Mouse (Mus musculus): ENCODE data around the gene Rgs17. TPM values are rescaled to one million over a fixed set of nuclear protein-coding genes. Genes with fewer than 3 reads are reported as not detected.

The Rgs17 gene
- polyA plus RNA-seq, 1 experiment from 2014 or later: 0.92 TPM

DNA sequence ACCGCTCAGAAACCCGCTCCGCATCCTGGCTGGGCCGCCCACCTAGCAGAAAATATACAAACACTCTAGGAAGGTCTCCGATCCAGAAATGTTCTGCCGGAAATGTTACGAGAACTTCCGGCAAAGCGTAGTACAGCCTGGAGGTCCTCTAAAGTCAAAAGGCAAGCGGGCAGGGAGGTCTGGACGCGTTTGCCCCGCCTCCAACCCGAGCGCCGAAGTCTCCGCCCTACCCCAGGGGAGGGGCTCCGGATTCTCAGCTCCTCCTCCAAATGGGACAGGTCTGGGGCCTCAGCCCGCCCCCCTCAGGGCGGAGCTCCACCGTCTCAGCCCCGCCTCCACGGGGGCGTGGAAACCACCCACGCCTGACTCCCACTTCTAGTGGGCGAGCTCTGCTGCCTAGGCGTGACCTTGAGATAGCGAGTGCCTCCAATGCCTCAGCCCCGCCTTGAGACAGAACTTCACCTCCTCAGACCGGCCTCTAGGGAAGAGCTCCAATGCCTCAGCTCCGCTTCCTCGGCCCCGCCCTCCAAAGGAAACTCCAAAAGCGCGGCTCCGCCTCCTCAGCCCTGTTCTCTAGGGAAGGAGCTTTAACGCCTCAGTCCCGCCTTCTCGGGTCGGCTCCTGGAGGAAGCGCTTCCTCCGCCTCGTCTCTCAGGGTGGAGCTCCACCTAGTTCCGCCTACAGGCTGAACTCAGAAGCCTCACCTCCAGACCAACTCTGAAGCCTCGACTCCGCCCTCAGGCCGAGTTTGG is 98.3 kb downstream of the Rgs17 start, which contains the start of gene Mtrf1l:
Gene Mtrf1l (minus strand): TSS at position 171 of the 752 bp plus-strand sequence.
- Histone ChIP-seq H3K9ac (replicated peaks) (peak within 1 kb of the TSS; percentile 91), H3K4me1 (replicated peaks) (peaks cover 13% of the 10 kb centered on the region), H3K27me3 (no peaks in the 10 kb centered on the region), H3K27ac (peak within 1 kb of the TSS; percentile 92), H3K4me2 (peak within 1 kb of the TSS; percentile 71), H3K4me3 (replicated peaks) (peak within 1 kb of the TSS; percentile 73), H3K36me3 (peaks cover 16% of the 10 kb centered on the region), H3K9me3 (no peaks in the 10 kb centered on the region)
- peak; percentile 95 for ATAC-seq (ENCODE audit: insufficient number of reproducible peaks, insufficient read depth, low FRiP score, low TSS enrichment, low read depth)
- under 1% methylated on average over 47 of the region's 47 CpGs for WGBS

DNA sequence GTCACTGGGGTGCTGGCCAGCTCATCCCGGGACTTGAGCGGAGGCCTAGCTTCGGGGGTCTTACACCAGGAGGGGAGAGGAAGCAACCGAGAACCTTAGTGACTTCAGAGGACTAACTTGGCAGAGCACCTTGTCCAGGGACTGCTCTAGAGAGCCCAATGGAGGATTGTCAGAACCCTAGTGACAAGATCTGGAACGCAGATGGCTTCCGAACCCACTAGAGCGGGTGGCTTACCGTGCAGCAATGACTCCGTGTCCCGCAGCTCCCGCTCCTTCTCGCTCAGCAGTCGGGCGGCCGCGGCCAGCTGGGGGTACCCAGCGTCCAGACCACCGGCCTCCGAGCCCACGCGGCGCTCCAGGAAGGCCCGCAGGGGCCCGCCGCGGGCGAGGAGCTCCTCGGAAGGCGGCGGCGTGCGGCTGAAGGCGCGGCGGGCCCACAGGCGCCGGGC is 98.9 kb downstream of the Rgs17 start:
- H3K4me1 ChIP-seq (replicated peaks): peaks cover 13% of the 10 kb centered on the region
- peak overlapping the region; percentile 73 for H3K4me3 ChIP-seq (replicated peaks)
- peak overlapping the region; percentile 91 for H3K9ac ChIP-seq (replicated peaks)
- under 1% methylated on average over 37 of the region's 37 CpGs for WGBS
- H3K36me3 ChIP-seq: peaks cover 22% of the 10 kb centered on the region
- peak overlapping the region; percentile 71 for H3K4me2 ChIP-seq
- no peaks in the 10 kb centered on the region for H3K9me3 ChIP-seq
- ATAC-seq (ENCODE audit: insufficient number of reproducible peaks, insufficient read depth, low FRiP score, low TSS enrichment, low read depth): peak; percentile 8
- H3K27me3 ChIP-seq: no peaks in the 10 kb centered on the region
- peak overlapping the region; percentile 92 for H3K27ac ChIP-seq

DNA sequence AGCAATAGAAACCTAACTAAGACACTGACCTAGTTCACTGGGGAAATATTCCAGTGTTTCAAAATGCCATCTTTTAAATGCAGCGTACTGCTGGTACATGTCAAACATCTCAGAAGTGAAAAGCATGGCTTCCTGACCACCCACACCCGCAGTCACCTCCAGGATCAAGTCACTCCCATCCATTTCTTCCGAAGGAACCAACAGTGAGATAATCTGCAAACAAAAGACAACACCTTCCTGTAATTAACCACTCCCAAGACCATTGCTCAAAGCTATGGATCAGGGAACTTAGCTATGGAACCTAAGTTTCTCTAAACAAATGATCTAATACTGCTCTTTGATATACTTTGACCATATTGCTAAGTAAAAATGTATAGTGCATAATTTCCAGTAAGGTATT is 103.4 kb downstream of the Rgs17 start:
- no peaks in the 10 kb centered on the region for H3K27me3 ChIP-seq
- no peak overlapping the region for H3K27ac ChIP-seq
- no peak overlapping the region for H3K9ac ChIP-seq (replicated peaks)
- no peaks in the 10 kb centered on the region for H3K9me3 ChIP-seq
- WGBS: 93% methylated on average over 3 of the region's 3 CpGs
- H3K36me3 ChIP-seq: peaks cover 67% of the 10 kb centered on the region
- H3K4me3 ChIP-seq (replicated peaks): no peak overlapping the region
- peaks cover 13% of the 10 kb centered on the region for H3K4me1 ChIP-seq (replicated peaks)
- no peak for ATAC-seq (ENCODE audit: insufficient number of reproducible peaks, insufficient read depth, low FRiP score, low TSS enrichment, low read depth)
- H3K4me2 ChIP-seq: no peak overlapping the region

DNA sequence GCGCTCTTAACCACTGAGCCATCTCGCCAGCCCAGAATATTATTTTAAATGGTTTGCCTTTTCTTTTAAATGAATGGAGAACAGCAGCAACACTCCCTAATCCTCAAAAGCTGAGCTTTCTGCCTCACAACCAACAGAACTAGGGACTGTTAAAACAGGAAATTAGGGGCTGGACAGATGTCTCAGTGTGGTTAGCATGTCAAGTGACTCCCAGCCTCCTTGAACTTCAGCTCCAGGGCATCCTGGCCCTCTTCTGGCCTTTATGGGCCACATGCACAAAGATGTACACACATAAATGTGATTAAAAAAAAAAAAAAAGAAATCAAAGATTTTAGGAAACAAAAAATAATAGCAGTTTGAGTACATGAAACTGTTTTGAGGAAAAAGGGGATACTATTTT is 106.2 kb downstream of the Rgs17 start:
- Histone ChIP-seq H3K27ac (no peak overlapping the region), H3K36me3 (peaks cover 85% of the 10 kb centered on the region)
- 99% methylated on average over 2 of the region's 2 CpGs for WGBS

DNA sequence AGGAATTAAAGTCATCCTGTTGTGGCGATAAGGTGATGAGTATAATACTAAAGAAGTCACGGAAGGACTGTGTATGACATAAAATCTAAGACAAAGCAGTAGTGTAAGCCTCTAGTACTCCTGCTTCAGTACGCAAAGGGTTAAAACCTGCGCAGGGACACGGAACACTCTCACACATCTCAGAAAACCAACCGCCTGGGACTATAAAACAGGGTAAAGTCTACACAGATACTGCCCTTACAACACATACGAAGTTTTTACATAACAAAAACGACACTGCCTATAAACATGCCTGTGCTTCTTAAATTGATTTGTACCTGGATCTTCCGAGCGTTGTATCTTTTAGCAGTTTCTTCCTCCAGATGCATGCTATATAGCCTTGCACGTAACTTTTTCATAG is 108.5 kb downstream of the Rgs17 start:
- Histone ChIP-seq H3K27me3 (no peaks in the 10 kb centered on the region), H3K4me1 (replicated peaks) (no peaks in the 10 kb centered on the region), H3K36me3 (peaks cover 74% of the 10 kb centered on the region), H3K9ac (replicated peaks) (no peak overlapping the region), H3K4me3 (replicated peaks) (no peak overlapping the region), H3K27ac (no peak overlapping the region), H3K4me2 (no peak overlapping the region), H3K9me3 (no peaks in the 10 kb centered on the region)
- WGBS: 89% methylated on average over 11 of the region's 11 CpGs
- ATAC-seq (ENCODE audit: insufficient number of reproducible peaks, insufficient read depth, low FRiP score, low TSS enrichment, low read depth): no peak

More for the DNA sequence above, 106.2 kb downstream of the Rgs17 start:
- H3K4me3 ChIP-seq (replicated peaks): no peak overlapping the region
- no peaks in the 10 kb centered on the region for H3K27me3 ChIP-seq
- H3K9ac ChIP-seq (replicated peaks): no peak overlapping the region
- no peak overlapping the region for H3K4me2 ChIP-seq
- no peaks in the 10 kb centered on the region for H3K4me1 ChIP-seq (replicated peaks)
- no peaks in the 10 kb centered on the region for H3K9me3 ChIP-seq
- ATAC-seq (ENCODE audit: insufficient number of reproducible peaks, insufficient read depth, low FRiP score, low TSS enrichment, low read depth): no peak

DNA sequence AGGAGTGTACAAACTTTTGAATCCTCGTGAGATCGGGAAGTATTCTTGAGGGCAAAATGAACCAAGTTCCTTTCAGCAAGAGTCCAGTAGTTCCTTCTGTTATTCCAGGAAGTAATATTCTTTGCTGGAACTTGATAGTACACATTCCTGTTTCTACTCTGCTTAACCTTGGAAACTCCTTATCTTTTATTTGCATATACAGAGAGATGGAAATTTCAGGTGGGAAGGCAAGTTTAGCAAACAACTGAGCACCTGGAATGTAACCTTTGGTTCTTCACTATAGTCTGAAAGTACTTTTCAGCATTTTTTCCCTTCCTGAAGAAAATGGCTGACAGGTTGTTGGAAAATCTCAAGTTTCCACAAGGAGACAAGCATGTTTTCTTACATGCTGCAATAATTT is 114.5 kb downstream of the Rgs17 start:
- 87% methylated on average over 2 of the region's 2 CpGs for WGBS
- ATAC-seq (ENCODE audit: insufficient number of reproducible peaks, insufficient read depth, low FRiP score, low TSS enrichment, low read depth): no peak
- Histone ChIP-seq H3K9me3 (no peaks in the 10 kb centered on the region), H3K27me3 (no peaks in the 10 kb centered on the region), H3K9ac (replicated peaks) (no peak overlapping the region), H3K4me3 (replicated peaks) (no peak overlapping the region), H3K4me1 (replicated peaks) (peaks cover 12% of the 10 kb centered on the region), H3K4me2 (no peak overlapping the region), H3K36me3 (peaks cover 17% of the 10 kb centered on the region), H3K27ac (no peak overlapping the region)

DNA sequence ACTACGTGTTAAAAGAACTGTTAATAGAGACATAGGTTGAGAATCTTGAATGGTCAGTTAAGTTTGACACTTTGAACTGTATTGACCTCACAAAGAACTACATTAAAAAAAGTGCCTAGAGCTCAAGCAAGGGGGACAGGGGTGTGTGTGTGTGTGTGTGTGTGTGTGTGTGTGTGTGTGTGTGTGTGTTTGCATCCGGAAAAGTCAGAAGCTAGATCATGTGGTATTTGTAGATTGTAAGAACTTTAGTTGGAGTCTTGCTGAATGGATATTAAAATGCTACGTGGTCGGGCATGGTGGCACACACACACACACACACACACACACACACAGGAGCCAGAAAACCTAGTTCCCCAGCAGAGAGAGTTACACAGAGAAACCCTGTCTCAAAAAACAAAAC is 115.2 kb downstream of the Rgs17 start:
- Histone ChIP-seq H3K9ac (replicated peaks) (no peak overlapping the region), H3K4me2 (no peak overlapping the region), H3K4me1 (replicated peaks) (peaks cover 17% of the 10 kb centered on the region), H3K9me3 (no peaks in the 10 kb centered on the region), H3K27me3 (no peaks in the 10 kb centered on the region), H3K36me3 (peaks cover 17% of the 10 kb centered on the region), H3K27ac (no peak overlapping the region), H3K4me3 (replicated peaks) (no peak overlapping the region)
- WGBS: 67% methylated on average over 4 of the region's 4 CpGs
- no peak for ATAC-seq (ENCODE audit: insufficient number of reproducible peaks, insufficient read depth, low FRiP score, low TSS enrichment, low read depth)

DNA sequence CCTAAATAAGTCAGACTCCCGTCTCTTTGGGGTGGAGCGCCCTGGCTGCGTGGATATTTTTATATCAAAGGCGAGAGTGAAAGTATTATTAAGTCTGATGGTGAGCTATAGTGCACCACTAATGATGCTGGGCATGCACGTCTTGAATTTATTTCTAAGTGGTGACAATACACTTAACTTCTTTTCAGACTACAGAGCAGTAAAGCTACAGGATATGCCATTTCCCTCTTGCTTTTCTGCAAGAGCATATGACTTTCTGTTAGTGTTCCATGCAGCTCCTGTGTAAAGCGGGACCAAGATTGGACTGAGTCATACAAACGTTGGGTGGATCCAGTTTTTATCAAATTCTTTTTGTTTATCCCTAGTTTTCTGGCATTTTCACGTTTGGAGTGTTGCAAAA is 115.8 kb downstream of the Rgs17 start:
- Histone ChIP-seq H3K27me3 (no peaks in the 10 kb centered on the region), H3K9ac (replicated peaks) (peak overlapping the region; percentile 66), H3K36me3 (peaks cover 17% of the 10 kb centered on the region), H3K9me3 (no peaks in the 10 kb centered on the region), H3K4me3 (replicated peaks) (peak overlapping the region; percentile 80), H3K4me1 (replicated peaks) (peaks cover 21% of the 10 kb centered on the region), H3K27ac (peak overlapping the region; percentile 93), H3K4me2 (peak overlapping the region; percentile 54)
- 19% methylated on average over 8 of the region's 8 CpGs for WGBS
- no peak for ATAC-seq (ENCODE audit: insufficient number of reproducible peaks, insufficient read depth, low FRiP score, low TSS enrichment, low read depth)

DNA sequence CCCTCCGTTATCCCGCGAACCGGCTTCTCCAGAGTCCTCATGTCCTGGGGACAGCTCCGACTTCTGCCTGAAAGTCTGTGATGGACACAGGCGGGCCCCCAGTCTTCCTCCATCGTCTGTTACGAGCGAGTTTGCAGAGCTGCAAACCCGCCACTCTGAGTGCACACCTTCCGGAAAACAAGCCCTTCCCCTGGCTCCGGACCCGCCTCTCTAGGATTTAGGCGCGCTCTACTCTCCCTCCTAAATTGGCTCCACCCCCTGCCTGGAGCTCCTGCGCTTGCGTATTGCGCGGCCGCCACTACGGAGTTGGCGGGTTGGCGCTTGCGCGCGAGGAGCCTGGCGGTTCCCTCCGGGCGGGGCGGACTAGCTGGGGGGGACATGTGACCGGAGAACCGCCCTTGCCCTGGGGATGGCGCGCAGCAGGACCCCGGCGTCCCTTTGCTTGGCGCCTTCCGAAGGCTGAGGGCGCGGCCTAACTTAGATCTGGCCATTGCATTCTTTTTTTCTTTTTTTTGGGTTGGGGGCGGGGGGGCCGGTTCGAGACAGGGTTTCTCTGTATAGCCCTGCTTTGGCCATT is 116.4 kb downstream of the Rgs17 start:
- Histone ChIP-seq H3K27me3 (no peaks in the 10 kb centered on the region), H3K27ac (peak overlapping the region; percentile 93), H3K9ac (replicated peaks) (peak overlapping the region; percentile 66), H3K9me3 (no peaks in the 10 kb centered on the region), H3K4me3 (replicated peaks) (peak overlapping the region; percentile 80), H3K4me1 (replicated peaks) (peaks cover 21% of the 10 kb centered on the region), H3K4me2 (peak overlapping the region; percentile 54), H3K36me3 (peaks cover 22% of the 10 kb centered on the region)
- peak; percentile 94 for ATAC-seq (ENCODE audit: insufficient number of reproducible peaks, insufficient read depth, low FRiP score, low TSS enrichment, low read depth)
- under 1% methylated on average over 43 of the region's 43 CpGs for WGBS

DNA sequence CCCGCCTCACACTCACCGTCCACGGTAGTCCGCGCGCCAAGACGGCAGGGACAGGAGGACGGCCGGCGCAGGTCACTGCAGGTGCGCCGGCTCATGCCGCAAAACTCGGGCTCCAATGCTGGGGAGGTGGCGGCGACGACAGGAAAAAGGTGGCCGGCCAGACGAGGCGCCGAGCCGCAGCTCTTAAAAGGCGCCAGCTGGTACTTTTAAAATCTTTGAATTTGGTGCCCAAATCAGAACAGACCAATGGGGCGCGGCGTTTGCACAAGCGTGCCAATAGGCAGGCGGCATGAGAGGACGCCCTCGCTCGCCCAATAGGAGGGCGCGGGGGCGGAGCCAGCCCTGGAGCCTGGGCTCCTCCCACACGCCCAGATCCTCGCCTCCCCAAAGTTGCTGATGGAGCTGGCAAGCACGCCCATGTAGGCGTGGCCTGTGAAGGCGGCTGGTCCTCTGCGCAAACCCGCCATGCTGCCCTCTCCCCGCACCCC is 116.9 kb downstream of the Rgs17 start, which contains the start of gene Fbxo5:
Gene Fbxo5 (minus strand): TSS at position 358 of the 488 bp plus-strand sequence.
- Histone ChIP-seq H3K36me3 (peaks cover 27% of the 10 kb centered on the region), H3K4me1 (replicated peaks) (peaks cover 21% of the 10 kb centered on the region), H3K4me2 (peak within 1 kb of the TSS; percentile 90), H3K4me3 (replicated peaks) (peak within 1 kb of the TSS; percentile 80), H3K9me3 (no peaks in the 10 kb centered on the region), H3K9ac (replicated peaks) (peak within 1 kb of the TSS; percentile 75), H3K27ac (peak within 1 kb of the TSS; percentile 94), H3K27me3 (no peaks in the 10 kb centered on the region)
- peak; percentile 94 for ATAC-seq (ENCODE audit: insufficient number of reproducible peaks, insufficient read depth, low FRiP score, low TSS enrichment, low read depth)
- WGBS: under 1% methylated on average over 42 of the region's 42 CpGs

DNA sequence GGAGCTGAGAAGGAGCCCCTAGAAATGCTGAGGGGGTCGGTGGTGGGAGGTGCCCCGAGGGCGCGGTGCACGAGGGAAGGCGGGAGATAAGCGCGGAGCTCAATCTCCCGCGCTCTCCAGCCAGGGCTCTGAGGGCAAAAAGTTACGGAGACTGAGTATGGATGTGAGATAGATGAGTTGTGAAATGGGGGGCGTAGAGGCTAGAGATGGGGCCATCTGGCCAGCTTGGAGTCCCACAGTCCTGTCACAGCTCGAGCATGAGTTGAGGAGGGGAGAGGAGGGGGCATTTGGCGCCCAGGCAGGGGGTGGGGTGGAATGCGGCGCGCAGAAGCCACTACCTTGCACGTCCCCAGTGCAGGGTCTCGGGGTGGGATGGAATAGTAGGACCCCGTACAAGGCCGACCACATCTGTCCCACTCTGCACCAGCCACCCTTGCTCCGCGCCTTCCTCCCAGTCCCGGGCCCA is 117.5 kb downstream of the Rgs17 start:
- peaks cover 21% of the 10 kb centered on the region for H3K4me1 ChIP-seq (replicated peaks)
- peak; percentile 48 for ATAC-seq (ENCODE audit: insufficient number of reproducible peaks, insufficient read depth, low FRiP score, low TSS enrichment, low read depth)
- H3K9me3 ChIP-seq: no peaks in the 10 kb centered on the region
- no peaks in the 10 kb centered on the region for H3K27me3 ChIP-seq
- H3K36me3 ChIP-seq: peaks cover 33% of the 10 kb centered on the region
- H3K9ac ChIP-seq (replicated peaks): peak overlapping the region; percentile 75
- peak overlapping the region; percentile 94 for H3K27ac ChIP-seq
- H3K4me2 ChIP-seq: peak overlapping the region; percentile 90
- under 1% methylated on average over 23 of the region's 24 CpGs for WGBS
- H3K4me3 ChIP-seq (replicated peaks): peak overlapping the region; percentile 80

All from limb, embryonic 12.5 days (tissue).